Mouse (Mus musculus) heart, adult 8-10 months (tissue): ENCODE data around the gene Rimklb. TPM values are rescaled to one million over a fixed set of nuclear protein-coding genes. Genes with fewer than 3 reads are reported as not detected.
"Not testable (repeated sequence)": the region's sequence is repeated elsewhere in the genome, so short reads cannot be mapped to it uniquely, and the experiment has no call there.

Source experiments
- DNase-seq: peaks from one replicate; pipeline ENCODE4 v3.0.0; 2022; ENCODE audit warnings: low spot score
- total RNA-seq, 4 experiments: library from RNA; stranded (reverse); gene quantifications; 2 replicates each; pipeline ENCODE4 v1.2.4; 2022

Rimklb gene
- total RNA-seq, 4 experiments from 2014 or later: 0.23 TPM; not detected in 3

GRCm38 (mm10) chr6:122496501-122496900 is 2.1 kb downstream of the Rimklb start:
- DNase-seq: peak; percentile 48

GRCm38 (mm10) chr6:122495082-122495881 is 3.3 kb downstream of the Rimklb start:
- DNase-seq: no peak

GRCm38 (mm10) chr6:122493799-122494472 is 4.6 kb downstream of the Rimklb start:
- no peak for DNase-seq

- DNase-seq: no peak
These were observed 6.1 kb downstream of the Rimklb start for GRCm38 (mm10) chr6:122492479-122492878.

GRCm38 (mm10) chr6:122491557-122491956 is 7.0 kb downstream of the Rimklb start:
- DNase-seq: peak; percentile 58

GRCm38 (mm10) chr6:122490929-122491512 is 7.5 kb downstream of the Rimklb start:
- no peak for DNase-seq

GRCm38 (mm10) chr6:122486297-122487117 is 12.1 kb downstream of the Rimklb start:
- DNase-seq: no peak

- no peak for DNase-seq
These were observed 12.9 kb downstream of the Rimklb start for GRCm38 (mm10) chr6:122485401-122486296.

GRCm38 (mm10) chr6:122478062-122478461 is 20.5 kb downstream of the Rimklb start:
- no peak for DNase-seq

- not testable (repeated sequence) for DNase-seq
These were observed 27.1 kb downstream of the Rimklb start for GRCm38 (mm10) chr6:122471461-122471860.

GRCm38 (mm10) chr6:122470240-122470639 is 28.3 kb downstream of the Rimklb start:
- no peak for DNase-seq

- no peak for DNase-seq
These were observed 29.4 kb downstream of the Rimklb start for GRCm38 (mm10) chr6:122469030-122469640.

GRCm38 (mm10) chr6:122466092-122466713 is 32.4 kb downstream of the Rimklb start:
- no peak for DNase-seq

- DNase-seq: no peak
These were observed 39.4 kb downstream of the Rimklb start for GRCm38 (mm10) chr6:122458946-122459693.

GRCm38 (mm10) chr6:122447848-122448247 is 50.7 kb downstream of the Rimklb start:
- no peak for DNase-seq

- DNase-seq: no peak
These were observed 53.3 kb downstream of the Rimklb start for GRCm38 (mm10) chr6:122445215-122445614.

GRCm38 (mm10) chr6:122440632-122441226 is 57.8 kb downstream of the Rimklb start:
- DNase-seq: no peak

GRCm38 (mm10) chr6:122439249-122439648 is 59.3 kb downstream of the Rimklb start:
- no peak for DNase-seq

- DNase-seq: no peak
These were observed 63.3 kb downstream of the Rimklb start for GRCm38 (mm10) chr6:122435270-122435669.
